Mouse (Mus musculus): ENCODE results near the gene Shank2. TPM values are rescaled to one million over a fixed set of nuclear protein-coding genes. Genes with fewer than 3 reads are reported as not detected.

Gene Shank2
- total and polyA plus RNA-seq, 3 experiments = not detected

- no peak overlapping the region for H3K4me2 ChIP-seq (ENCODE audit: insufficient read depth, low read depth, poor library complexity, severe bottlenecking)
- no peak for DNase-seq (ENCODE audit: extremely low read depth)
- H3K27ac ChIP-seq (ENCODE audit: insufficient read depth, low read depth) = no peak overlapping the region
- no peak overlapping the region for H3K9ac ChIP-seq (ENCODE audit: insufficient read depth, low read depth)
- H3K9me3 ChIP-seq (replicated peaks; ENCODE audit: low read length) = no peaks in the 10 kb centered on the region
- H3K27me3 ChIP-seq (replicated peaks) = peaks cover 90% of the 10 kb centered on the region
- TF ChIP-seq MAX (IDR thresholded peaks at IDR 0.05; ENCODE audit: low read length) (no peak), E2F4 (IDR thresholded peaks at IDR 0.05; ENCODE audit: insufficient replicate concordance, low read depth, low read length) (no peak), CHD2 (IDR thresholded peaks at IDR 0.05; ENCODE audit: low read length) (no peak), NELFE (IDR thresholded peaks at IDR 0.05; ENCODE audit: low read depth, low read length) (no peak), JUND (conservative IDR thresholded peaks at IDR 0.05; ENCODE audit: low read depth, low read length) (no peak), IRF4 (IDR thresholded peaks at IDR 0.05; ENCODE audit: low read depth, low read length) (no peak), MYC (IDR thresholded peaks at IDR 0.05; ENCODE audit: low read depth, low read length) (no peak), NRF1 (IDR thresholded peaks at IDR 0.05; ENCODE audit: low read depth, low read length) (no peak), ZMIZ1 (IDR thresholded peaks at IDR 0.05; ENCODE audit: low read depth, low read length) (no peak), HCFC1 (IDR thresholded peaks at IDR 0.05; ENCODE audit: low read depth, low read length) (no peak), TCF12 (IDR thresholded peaks at IDR 0.05; ENCODE audit: low read depth, low read length) (no peak), USF2 (conservative IDR thresholded peaks at IDR 0.05; ENCODE audit: low read depth, low read length) (no peak), CTCF (conservative IDR thresholded peaks at IDR 0.05 in 1 of 2, IDR thresholded peaks at IDR 0.05 in 1 of 2; ENCODE audit: low read depth in 2 of 2, low read length in 2 of 2) (no peak)
- no peaks in the 10 kb centered on the region for H3K36me3 ChIP-seq (replicated peaks in 1 of 2; ENCODE audit: control insufficient read depth in 1 of 2, insufficient read depth in 1 of 2, low read length in 1 of 2)
- H3K4me3 ChIP-seq (replicated peaks in 1 of 3; ENCODE audit: low read depth in 2 of 3, low read length in 2 of 3, poor library complexity in 1 of 3) = no peak overlapping the region
- dilution Hi-C loops (cut with MboI; ENCODE audit: extremely low pct_ligation_motif_present, extremely low pct_unique_long_range_greater_than_20kb, low sequenced_read_pairs) (no loop called here), in situ Hi-C loops (cut with MboI; ENCODE audit: low pct_ligation_motif_present, low pct_unique_long_range_greater_than_20kb, low sequenced_read_pairs) (no loop called here)
- no peaks in the 10 kb centered on the region for H3K79me2 ChIP-seq (replicated peaks; ENCODE audit: control insufficient read depth, extremely low read depth, insufficient read depth, poor library complexity, severe bottlenecking)
- H3K4me1 ChIP-seq (ENCODE audit: control insufficient read depth in 1 of 2, insufficient read depth in 2 of 2) = 0 out of 4 replicates have a peak, but pooled peaks cover 0 to 3% of the 10 kb centered on the region in 2 experiments
Measured at GRCm38 (mm10) chr7:144198491-144198890, 196.8 kb downstream of the Shank2 start.

- no peak for DNase-seq (ENCODE audit: extremely low read depth)
- in situ Hi-C loops (cut with MboI; ENCODE audit: low pct_ligation_motif_present, low pct_unique_long_range_greater_than_20kb, low sequenced_read_pairs) (loop anchor here (25.0 kb wide), 1 partner anchor 385 kb away; the partner anchor contains the start of gene Fadd), dilution Hi-C loops (cut with MboI; ENCODE audit: extremely low pct_ligation_motif_present, extremely low pct_unique_long_range_greater_than_20kb, low sequenced_read_pairs) (no loop called here)
- Histone ChIP-seq H3K4me3 (replicated peaks in 1 of 3; ENCODE audit: low read depth in 2 of 3, low read length in 2 of 3, poor library complexity in 1 of 3) (no peak overlapping the region), H3K4me1 (ENCODE audit: control insufficient read depth in 1 of 2, insufficient read depth in 2 of 2) (no peaks in the 10 kb centered on the region), H3K9me3 (replicated peaks; ENCODE audit: low read length) (no peaks in the 10 kb centered on the region), H3K9ac (ENCODE audit: insufficient read depth, low read depth) (no peak overlapping the region), H3K4me2 (ENCODE audit: insufficient read depth, low read depth, poor library complexity, severe bottlenecking) (no peak overlapping the region), H3K79me2 (replicated peaks; ENCODE audit: control insufficient read depth, extremely low read depth, insufficient read depth, poor library complexity, severe bottlenecking) (no peaks in the 10 kb centered on the region), H3K27ac (ENCODE audit: insufficient read depth, low read depth) (no peak overlapping the region), H3K36me3 (replicated peaks in 1 of 2; ENCODE audit: control insufficient read depth in 1 of 2, insufficient read depth in 1 of 2, low read length in 1 of 2) (no peaks in the 10 kb centered on the region), H3K27me3 (replicated peaks) (peaks cover 78% of the 10 kb centered on the region)
- TF ChIP-seq CTCF (conservative IDR thresholded peaks at IDR 0.05 in 1 of 2, IDR thresholded peaks at IDR 0.05 in 1 of 2; ENCODE audit: low read depth in 2 of 2, low read length in 2 of 2) = no peak
- no peak for TF ChIP-seq UBTF (IDR thresholded peaks at IDR 0.05; ENCODE audit: low read depth, low read length)
- TF ChIP-seq JUND (conservative IDR thresholded peaks at IDR 0.05; ENCODE audit: low read depth, low read length) = no peak
- TF ChIP-seq RAD21 (IDR thresholded peaks at IDR 0.05; ENCODE audit: low read depth, low read length) = no peak
- TF ChIP-seq MYC (IDR thresholded peaks at IDR 0.05; ENCODE audit: low read depth, low read length) = no peak
- no peak for TF ChIP-seq ETS1 (conservative IDR thresholded peaks at IDR 0.05; ENCODE audit: low read depth, low read length)
- TF ChIP-seq E2F4 (IDR thresholded peaks at IDR 0.05; ENCODE audit: insufficient replicate concordance, low read depth, low read length) = no peak
- TF ChIP-seq MEF2A (IDR thresholded peaks at IDR 0.05; ENCODE audit: borderline replicate concordance, low read depth, low read length) = no peak
- no peak for TF ChIP-seq SIN3A (IDR thresholded peaks at IDR 0.05; ENCODE audit: low read length)
- TF ChIP-seq GABPA (IDR thresholded peaks at IDR 0.05; ENCODE audit: insufficient replicate concordance, low read depth, low read length) = no peak
- no peak for TF ChIP-seq USF1 (IDR thresholded peaks at IDR 0.05; ENCODE audit: low read depth, low read length)
- no peak for TF ChIP-seq POLR2AphosphoS2 (IDR thresholded peaks at IDR 0.05; ENCODE audit: low read depth, low read length)
- no peak for TF ChIP-seq SMC3 (IDR thresholded peaks at IDR 0.05; ENCODE audit: low read depth, low read length)
- no peak for TF ChIP-seq USF2 (conservative IDR thresholded peaks at IDR 0.05; ENCODE audit: low read depth, low read length)
- TF ChIP-seq EP300 (IDR thresholded peaks at IDR 0.05; ENCODE audit: low read length) = no peak
- no peak for TF ChIP-seq KAT2A (IDR thresholded peaks at IDR 0.05; ENCODE audit: insufficient replicate concordance, low read length)
Measured at GRCm38 (mm10) chr7:144202017-144202682, 200.4 kb downstream of the Shank2 start.
